Mouse (Mus musculus): ENCODE data around the gene March1. TPM values are rescaled to one million over a fixed set of nuclear protein-coding genes. Genes with fewer than 3 reads are reported as not detected.
"Not testable (repeated sequence)": the region's sequence is repeated elsewhere in the genome, so short reads cannot be mapped to it uniquely, and the experiment has no call there.

March1 gene
- polyA plus RNA-seq, 2 experiments from 2014 or later: 1.2 to 1.6 TPM

- not testable (repeated sequence) for ATAC-seq
Measured at GRCm38 (mm10) chr8:66417591-66417990, 799.9 kb downstream of the March1 start.

GRCm38 (mm10) chr8:66430639-66431038 lies 812.9 kb downstream of the March1 start:
- no peak for ATAC-seq

GRCm38 (mm10) chr8:66433577-66433976 lies 815.9 kb downstream of the March1 start:
- no peak for ATAC-seq

- no peak for ATAC-seq
Measured at GRCm38 (mm10) chr8:66436804-66437203, 819.1 kb downstream of the March1 start.

GRCm38 (mm10) chr8:66437929-66438328 lies 820.2 kb downstream of the March1 start:
- ATAC-seq: no peak

- ATAC-seq: no peak
Measured at GRCm38 (mm10) chr8:66438468-66438867, 820.8 kb downstream of the March1 start.

GRCm38 (mm10) chr8:66441123-66441522 lies 823.4 kb downstream of the March1 start:
- no peak for ATAC-seq

GRCm38 (mm10) chr8:66442778-66443177 lies 825.1 kb downstream of the March1 start:
- ATAC-seq: no peak

- no peak for ATAC-seq
Measured at GRCm38 (mm10) chr8:66444141-66444540, 826.4 kb downstream of the March1 start.

GRCm38 (mm10) chr8:66445351-66445750 lies 827.7 kb downstream of the March1 start:
- ATAC-seq: no peak

- ATAC-seq: no peak
Measured at GRCm38 (mm10) chr8:66450691-66451090, 833.0 kb downstream of the March1 start.

- no peak for ATAC-seq
Measured at GRCm38 (mm10) chr8:66457057-66457456, 839.4 kb downstream of the March1 start.

- peak; percentile 10 for ATAC-seq
Measured at GRCm38 (mm10) chr8:66469821-66470220, 852.1 kb downstream of the March1 start.

- no peak for ATAC-seq
Measured at GRCm38 (mm10) chr8:66476880-66477279, 859.2 kb downstream of the March1 start.

GRCm38 (mm10) chr8:66486084-66486763 lies 868.5 kb downstream of the March1 start, which contains the start of gene Tma16:
Gene Tma16 (minus strand): TSS chr8:66486530.
- peak; percentile 89 for ATAC-seq

- ATAC-seq: no peak
Measured at GRCm38 (mm10) chr8:66488556-66488955, 870.9 kb downstream of the March1 start.

GRCm38 (mm10) chr8:66490624-66491023 lies 872.9 kb downstream of the March1 start:
- ATAC-seq: no peak

GRCm38 (mm10) chr8:66494496-66494895 lies 876.8 kb downstream of the March1 start:
- no peak for ATAC-seq

- peak; percentile 81 for ATAC-seq
Measured at GRCm38 (mm10) chr8:66495726-66496125, 878.0 kb downstream of the March1 start.

- peak; percentile 73 for ATAC-seq
Measured at GRCm38 (mm10) chr8:66496998-66497577, 879.4 kb downstream of the March1 start.

- ATAC-seq: no peak
Measured at GRCm38 (mm10) chr8:66503381-66503780, 885.7 kb downstream of the March1 start.

GRCm38 (mm10) chr8:66511537-66511936 lies 893.8 kb downstream of the March1 start, which contains the start of gene Tktl2:
Gene Tktl2 (plus strand): TSS chr8:66511756.
- no peak for ATAC-seq

GRCm38 (mm10) chr8:66519149-66519548 lies 901.4 kb downstream of the March1 start:
- ATAC-seq: no peak

- no peak for ATAC-seq
Measured at GRCm38 (mm10) chr8:66520576-66520975, 902.9 kb downstream of the March1 start.
